Mouse (Mus musculus): ENCODE measurements around the gene Olfr366. TPM values are rescaled to one million over a fixed set of nuclear protein-coding genes. Genes with fewer than 3 reads are reported as not detected.
"Not testable (repeated sequence)": the region's sequence is repeated elsewhere in the genome, so short reads cannot be mapped to it uniquely, and the experiment has no call there.

The Olfr366 gene
- polyA plus RNA-seq (2015; fragmentation: Nextera tagmentation; extraction: Ambion mirVana): not detected in 2 replicates

DNA sequence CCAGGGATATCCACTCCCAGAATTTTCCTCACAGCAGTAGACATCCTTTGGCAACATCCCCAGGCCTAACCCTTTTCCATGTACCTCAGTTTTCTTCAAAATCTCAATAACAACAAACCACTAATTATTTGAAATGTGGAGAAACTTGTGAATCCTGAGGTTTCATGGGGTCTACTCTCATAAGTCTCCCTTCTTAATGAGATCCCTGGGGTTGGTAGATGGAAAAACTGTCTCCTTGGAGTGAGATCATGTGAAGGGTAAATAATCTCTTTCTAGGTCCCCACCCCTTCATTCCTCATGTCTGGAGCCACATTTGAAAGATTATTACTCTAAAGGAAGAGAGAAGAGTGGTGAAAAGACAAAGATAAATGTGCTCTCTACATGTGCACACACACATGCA is at the start of gene Olfr366:
Olfr366 (plus strand) TSS at position 301 of the 400 bp plus-strand sequence.
- H3K4me3 ChIP-seq: no peak within 1 kb of the TSS
- ATAC-seq (ENCODE audit: insufficient number of reproducible peaks, low FRiP score, low TSS enrichment, low read depth): no peak
- H3K4me2 ChIP-seq: no peak within 1 kb of the TSS
- H3K36me3 ChIP-seq: no peaks in the 10 kb centered on the region
- H3K27me3 ChIP-seq: no peaks in the 10 kb centered on the region
- no peak within 1 kb of the TSS for H3K27ac ChIP-seq
- no peaks in the 10 kb centered on the region for H3K9me3 ChIP-seq
- H3K9ac ChIP-seq: no peak within 1 kb of the TSS
- no peaks in the 10 kb centered on the region for H3K4me1 ChIP-seq

DNA sequence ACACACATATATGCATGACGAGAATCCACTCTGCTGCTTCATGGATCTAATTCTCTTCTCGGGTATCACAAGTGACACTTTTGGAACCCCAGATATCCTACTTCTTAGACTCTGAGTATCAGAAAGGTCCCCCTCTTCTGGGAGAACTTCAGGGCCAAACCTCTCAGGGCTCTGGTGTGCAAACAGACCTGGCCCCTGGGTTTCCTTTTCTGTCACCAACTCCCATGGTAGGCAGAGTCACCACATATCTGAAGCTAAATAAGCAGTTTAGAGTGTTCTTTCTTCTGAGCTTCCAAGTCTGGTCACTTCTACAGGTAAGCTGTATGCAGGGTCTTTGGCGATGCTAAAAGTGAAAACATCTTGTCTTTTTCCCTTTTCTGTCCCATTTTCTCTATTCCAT is 23.5 kb upstream of the Olfr366 start, which contains the start of gene Olfr365:
Olfr365 (plus strand) TSS at position 301 of the 400 bp plus-strand sequence.
- ATAC-seq (ENCODE audit: insufficient number of reproducible peaks, low FRiP score, low TSS enrichment, low read depth): no peak
- Histone ChIP-seq H3K27ac (no peak within 1 kb of the TSS), H3K36me3 (no peaks in the 10 kb centered on the region), H3K9ac (no peak within 1 kb of the TSS), H3K4me1 (no peaks in the 10 kb centered on the region), H3K4me2 (no peak within 1 kb of the TSS), H3K9me3 (no peaks in the 10 kb centered on the region), H3K27me3 (no peaks in the 10 kb centered on the region), H3K4me3 (no peak within 1 kb of the TSS)
- WGBS: 80% methylated on average over 3 of the region's 3 CpGs

DNA sequence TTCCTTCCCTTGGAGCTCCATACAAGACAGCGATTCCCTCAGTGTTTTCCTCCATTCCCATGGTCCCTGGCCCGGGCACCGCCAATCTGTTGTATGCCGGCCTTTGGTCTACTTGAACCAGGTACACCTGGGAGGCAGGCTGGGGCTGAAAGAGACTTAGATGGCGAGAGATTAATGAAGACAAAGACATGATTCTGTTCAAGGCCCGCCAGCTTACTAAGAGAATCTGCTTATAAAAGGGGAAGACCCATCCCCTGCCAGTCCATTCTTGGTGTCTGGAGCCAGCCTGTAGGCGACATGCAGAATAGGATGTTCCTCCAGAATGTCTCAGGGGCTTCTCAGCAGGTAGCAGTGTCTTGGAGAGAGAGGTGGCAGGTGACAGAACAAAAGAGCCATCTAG is 50.4 kb downstream of the Olfr366 start:
- H3K4me2 ChIP-seq; H3K4me3 ChIP-seq; H3K4me1 ChIP-seq; H3K9ac ChIP-seq; H3K27me3 ChIP-seq; H3K36me3 ChIP-seq; H3K9me3 ChIP-seq; ATAC-seq (ENCODE audit: insufficient number of reproducible peaks, low FRiP score, low TSS enrichment, low read depth); H3K27ac ChIP-seq: not testable (repeated sequence)
- 81% methylated on average over 7 of the region's 7 CpGs for WGBS

Other genes starting within 250 kb of the Olfr366 start
- not detected in 2 replicates for gene Olfr357, start 217.7 kb upstream of the Olfr366 start, polyA plus RNA-seq (2015; fragmentation: Nextera tagmentation; extraction: Ambion mirVana)
- gene Olfr358, start 202.2 kb upstream of the Olfr366 start, polyA plus RNA-seq (2015; fragmentation: Nextera tagmentation; extraction: Ambion mirVana): not detected in 2 replicates
- gene Olfr360, start 145.8 kb upstream of the Olfr366 start, polyA plus RNA-seq (2015; fragmentation: Nextera tagmentation; extraction: Ambion mirVana): not detected in 2 replicates
- not detected in 2 replicates for gene Olfr361, start 122.3 kb upstream of the Olfr366 start, polyA plus RNA-seq (2015; fragmentation: Nextera tagmentation; extraction: Ambion mirVana)
- not detected in 2 replicates for gene Olfr362, start 93.7 kb upstream of the Olfr366 start, polyA plus RNA-seq (2015; fragmentation: Nextera tagmentation; extraction: Ambion mirVana)
- gene Olfr364-ps1, start 72.3 kb upstream of the Olfr366 start, polyA plus RNA-seq (2015; fragmentation: Nextera tagmentation; extraction: Ambion mirVana): not detected in 2 replicates
- not detected in 2 replicates for gene Olfr365, start 23.4 kb upstream of the Olfr366 start, polyA plus RNA-seq (2015; fragmentation: Nextera tagmentation; extraction: Ambion mirVana)
- not detected in 2 replicates for gene Olfr368, start 114.9 kb downstream of the Olfr366 start, polyA plus RNA-seq (2015; fragmentation: Nextera tagmentation; extraction: Ambion mirVana)
- 38.5 TPM in 2 replicates for gene Pdcl, start 147.8 kb downstream of the Olfr366 start, polyA plus RNA-seq (2015; fragmentation: Nextera tagmentation; extraction: Ambion mirVana)
- gene Rc3h2, start 211.3 kb downstream of the Olfr366 start, polyA plus RNA-seq (2015; fragmentation: Nextera tagmentation; extraction: Ambion mirVana): 12.1 and 14.1 TPM in 2 replicates
- gene Zbtb26, start 231.6 kb downstream of the Olfr366 start, polyA plus RNA-seq (2015; fragmentation: Nextera tagmentation; extraction: Ambion mirVana): 6.0 and 6.2 TPM in 2 replicates
- 5.3 and 8.3 TPM in 2 replicates for gene Zbtb6, start 231.6 kb downstream of the Olfr366 start, polyA plus RNA-seq (2015; fragmentation: Nextera tagmentation; extraction: Ambion mirVana)
- 42.2 and 45.1 TPM in 2 replicates for gene Rabgap1, start 231.7 kb downstream of the Olfr366 start, polyA plus RNA-seq (2015; fragmentation: Nextera tagmentation; extraction: Ambion mirVana)